Mouse (Mus musculus) testis, adult 2 months (tissue): Measurements from ENCODE around the gene Pcsk5. TPM values are rescaled to one million over a fixed set of nuclear protein-coding genes. Genes with fewer than 3 reads are reported as not detected.

Source experiments
- H3K27ac ChIP-seq: fragments of 200-500 bp; 2 replicates; pipeline ENCODE4 v1.5.1; 2012; ENCODE audit warnings: low read depth, low read length; ENCODE audit not compliant: control insufficient read depth, insufficient read depth
- H3K27me3 ChIP-seq: fragments of 200-500 bp; 2 replicates; pipeline ENCODE4 v1.6.1; 2012; ENCODE audit warnings: mild to moderate bottlenecking, low read length, moderate library complexity; ENCODE audit not compliant: control insufficient read depth, insufficient read depth
- H3K36me3 ChIP-seq: fragments of 200-500 bp; 2 replicates; pipeline ENCODE4 v1.6.1; 2012; ENCODE audit warnings: mild to moderate bottlenecking, low read length; ENCODE audit not compliant: control insufficient read depth, insufficient read depth
- H3K4me1 ChIP-seq: fragments of 200-500 bp; 2 replicates; pipeline ENCODE4 v1.6.1; 2012; ENCODE audit warnings: low read length; ENCODE audit not compliant: control insufficient read depth, insufficient read depth
- H3K4me3 ChIP-seq: fragments of 200-500 bp; 2 replicates; pipeline ENCODE4 v1.5.1; 2012; ENCODE audit warnings: low read depth, mild to moderate bottlenecking, low read length, moderate library complexity, mixed read lengths; ENCODE audit not compliant: control insufficient read depth
- CTCF ChIP-seq: fragments of 200-500 bp; IDR thresholded peaks from 2 replicates; pipeline ENCODE4 v1.5.1; 2012; ENCODE audit warnings: low read depth, mild to moderate bottlenecking, inconsistent platforms, low read length, moderate library complexity; ENCODE audit not compliant: control insufficient read depth, insufficient read depth, insufficient replicate concordance
- POLR2A ChIP-seq: fragments of 200-500 bp; IDR thresholded peaks from 2 replicates; pipeline ENCODE4 v1.6.1; 2012; ENCODE audit warnings: low read depth, mild to moderate bottlenecking, inconsistent platforms, low read length, moderate library complexity; ENCODE audit not compliant: control insufficient read depth
- polyA plus RNA-seq: library from polyadenylated mRNA; depleted of rRNA; stranded (reverse); fragments of >200 nt; gene quantifications from 2 replicates; pipeline ENCODE4 v1.2.3, GENCODE M21; 2012

Pcsk5 gene
- polyA plus RNA-seq, 1 experiment = 0.81 TPM

DNA sequence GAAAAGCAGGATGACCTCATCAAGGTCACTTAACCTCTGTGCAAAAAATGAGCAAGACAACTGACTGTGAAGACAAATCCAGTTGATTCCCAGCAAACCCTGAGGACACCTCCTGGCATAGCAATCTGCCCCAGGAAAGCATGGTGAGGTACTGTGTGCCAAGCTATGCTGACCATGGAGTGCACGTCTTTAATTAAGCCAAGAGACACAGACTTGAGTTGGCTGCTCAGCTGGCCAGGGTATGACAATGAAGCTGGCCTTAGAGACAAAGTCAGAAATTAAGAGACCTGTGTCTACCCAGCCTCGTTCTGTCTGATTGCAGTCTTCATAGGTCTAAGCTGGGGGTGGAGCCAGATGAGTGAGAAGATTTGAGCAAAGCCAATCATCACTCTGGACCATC is 72.4 kb downstream of the Pcsk5 start:
- Histone ChIP-seq H3K27me3 (no peaks in the 10 kb centered on the region), H3K4me3 (no peak overlapping the region), H3K27ac (no peak overlapping the region), H3K4me1 (no peaks in the 10 kb centered on the region), H3K36me3 (no peaks in the 10 kb centered on the region)
- TF ChIP-seq POLR2A (no peak), CTCF (no peak)

DNA sequence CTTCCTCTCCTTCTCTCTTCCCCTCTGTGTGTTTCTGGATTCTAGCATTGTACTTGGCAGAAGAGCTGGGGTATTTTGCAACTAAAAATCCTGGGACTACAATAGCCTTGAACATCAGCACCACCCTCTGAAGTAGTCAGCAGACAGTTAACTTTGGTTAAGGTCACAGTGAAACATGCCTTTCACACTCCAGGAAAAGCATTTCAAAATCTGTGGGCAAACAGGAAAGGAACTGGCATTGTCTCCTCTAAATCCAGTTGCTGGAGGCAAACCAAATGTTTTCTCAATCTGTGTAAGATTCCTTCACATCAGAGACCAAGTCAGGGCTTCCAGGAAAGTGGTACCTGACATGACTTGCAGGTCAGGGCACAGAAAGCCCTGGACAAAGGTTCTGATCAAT is 74.7 kb downstream of the Pcsk5 start:
- no peak for TF ChIP-seq CTCF
- TF ChIP-seq POLR2A = no peak
- Histone ChIP-seq H3K36me3 (no peaks in the 10 kb centered on the region), H3K4me3 (no peak overlapping the region), H3K4me1 (no peaks in the 10 kb centered on the region), H3K27ac (peak overlapping the region; percentile 25; the same call in 1 of the 2 replicates), H3K27me3 (no peaks in the 10 kb centered on the region)

DNA sequence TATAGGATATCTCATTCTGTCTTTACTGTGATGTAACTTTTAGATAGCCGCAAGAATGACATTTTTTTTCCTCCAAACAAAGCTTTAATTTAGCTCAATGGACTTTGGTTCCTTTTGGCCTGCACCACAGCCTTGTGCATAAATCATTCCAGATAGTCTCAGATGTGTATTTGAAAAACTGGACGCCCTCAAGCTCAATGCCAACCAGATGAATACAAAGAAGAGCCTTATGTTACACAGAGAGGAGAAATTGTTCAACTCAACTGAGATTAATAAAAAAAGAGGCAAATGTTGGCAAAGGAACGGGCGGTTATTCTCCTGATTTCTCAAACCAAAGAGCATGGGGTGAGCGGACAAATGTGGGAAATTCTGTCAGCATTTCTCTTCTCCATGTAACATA is 75.8 kb downstream of the Pcsk5 start:
- Histone ChIP-seq H3K27me3 (no peaks in the 10 kb centered on the region), H3K27ac (no peak overlapping the region), H3K4me1 (no peaks in the 10 kb centered on the region), H3K4me3 (no peak overlapping the region), H3K36me3 (no peaks in the 10 kb centered on the region)
- no peak for TF ChIP-seq POLR2A
- no peak for TF ChIP-seq CTCF

DNA sequence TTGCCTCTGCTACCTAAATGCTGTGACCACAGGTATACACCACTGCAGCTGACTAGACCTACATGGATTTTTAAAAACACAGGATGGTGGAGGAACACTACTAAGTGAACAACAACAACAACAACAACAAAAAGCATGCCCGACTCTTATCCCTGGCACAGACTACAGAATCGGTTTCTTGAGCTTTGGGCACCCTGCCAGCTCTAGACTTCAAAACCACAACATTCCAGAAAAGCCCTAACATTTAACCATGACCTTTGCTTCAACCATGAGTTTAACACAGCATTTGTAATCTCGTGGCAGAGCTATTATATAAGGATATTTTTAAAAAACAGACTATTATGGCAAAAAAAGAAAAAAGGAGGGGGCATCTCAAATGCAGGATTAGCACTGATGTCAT is 84.6 kb downstream of the Pcsk5 start:
- Histone ChIP-seq H3K36me3 (no peaks in the 10 kb centered on the region), H3K27me3 (no peaks in the 10 kb centered on the region), H3K4me3 (no peak overlapping the region), H3K27ac (no peak overlapping the region), H3K4me1 (no peaks in the 10 kb centered on the region)
- TF ChIP-seq POLR2A = no peak
- no peak for TF ChIP-seq CTCF

DNA sequence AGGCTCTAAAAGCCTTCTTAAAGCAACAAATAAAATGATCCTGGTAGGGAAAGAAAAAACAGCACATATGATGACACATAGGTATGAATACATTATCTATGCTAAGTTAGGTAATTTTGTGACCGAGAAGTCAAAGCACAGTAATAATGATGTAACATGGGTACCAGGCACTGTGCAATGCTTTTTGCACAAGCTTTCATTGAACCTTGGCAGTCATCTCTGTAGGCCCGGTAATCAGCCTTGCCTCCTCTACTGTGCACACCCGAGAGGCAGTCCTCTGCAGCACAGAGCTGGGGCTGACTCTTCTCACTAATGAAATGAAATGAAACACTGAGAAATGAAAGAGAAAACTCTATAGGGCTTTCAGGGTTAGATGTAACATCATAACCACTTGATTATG is 89.1 kb downstream of the Pcsk5 start:
- Histone ChIP-seq H3K4me3 (no peak overlapping the region), H3K4me1 (peaks cover 2% of the 10 kb centered on the region; the same call in 1 of the 2 replicates), H3K27ac (no peak overlapping the region), H3K36me3 (no peaks in the 10 kb centered on the region), H3K27me3 (no peaks in the 10 kb centered on the region)
- TF ChIP-seq CTCF (no peak), POLR2A (no peak)

DNA sequence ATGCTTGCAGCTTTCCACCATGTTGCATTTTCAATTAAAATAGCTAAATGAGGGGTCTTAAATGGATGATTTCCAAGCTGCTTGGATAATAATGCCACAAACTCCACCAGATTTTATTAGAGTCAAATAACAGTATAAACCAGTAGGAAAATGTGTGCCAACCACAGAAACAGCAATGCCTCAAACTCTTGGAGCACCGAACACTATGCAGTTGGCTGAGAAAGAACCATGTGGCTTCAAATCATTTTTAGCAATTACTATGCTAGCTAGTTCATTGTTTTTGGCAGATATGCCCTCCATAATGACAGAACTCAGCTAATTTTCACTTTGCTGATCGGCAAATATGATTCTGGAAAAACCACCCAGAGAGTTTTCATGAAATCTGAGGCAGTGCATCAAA is 92.1 kb downstream of the Pcsk5 start:
- TF ChIP-seq POLR2A (no peak), CTCF (no peak)
- peaks cover 2% of the 10 kb centered on the region; the same call in 1 of the 2 replicates for H3K4me1 ChIP-seq
- no peak overlapping the region for H3K27ac ChIP-seq
- H3K4me3 ChIP-seq = no peak overlapping the region
- H3K36me3 ChIP-seq = no peaks in the 10 kb centered on the region
- no peaks in the 10 kb centered on the region for H3K27me3 ChIP-seq

DNA sequence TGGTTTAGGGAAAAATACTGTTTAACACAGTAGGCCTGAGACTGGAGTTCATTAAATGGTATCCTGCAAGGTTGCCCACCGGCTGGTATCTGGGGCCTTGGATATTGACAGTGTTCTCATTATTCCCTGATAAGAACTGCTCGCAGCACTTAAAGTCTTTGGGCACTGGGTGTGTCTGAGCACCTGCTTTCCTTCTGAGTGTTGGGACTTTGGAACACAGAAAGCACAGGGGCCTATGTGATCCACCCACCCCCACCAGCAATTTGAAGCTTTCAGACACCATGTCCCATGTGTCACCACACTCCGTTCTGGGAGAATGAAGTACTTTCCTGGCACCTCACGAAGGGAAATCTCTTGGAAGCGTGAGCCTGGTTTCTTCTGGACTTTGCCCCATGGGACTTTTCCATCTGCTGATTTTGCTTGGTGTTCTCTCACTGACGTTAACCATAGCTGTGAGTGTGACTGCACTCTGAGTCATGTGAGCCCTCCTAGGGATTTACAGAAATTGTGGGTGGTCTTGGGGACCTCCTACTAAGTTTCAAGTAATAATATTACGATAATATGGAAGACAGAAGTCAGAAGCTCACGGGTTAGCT is 92.9 kb downstream of the Pcsk5 start:
- Histone ChIP-seq H3K27me3 (no peaks in the 10 kb centered on the region), H3K4me3 (no peak overlapping the region), H3K4me1 (peaks cover 2% of the 10 kb centered on the region; the same call in 1 of the 2 replicates), H3K27ac (no peak overlapping the region), H3K36me3 (no peaks in the 10 kb centered on the region)
- TF ChIP-seq POLR2A (no peak), CTCF (no peak)
